Mouse (Mus musculus) adrenal gland, postnatal 10 days (tissue): ENCODE measurements around the gene Sprr2b. TPM values are rescaled to one million over a fixed set of nuclear protein-coding genes. Genes with fewer than 3 reads are reported as not detected.
"Not testable (repeated sequence)": the region's sequence is repeated elsewhere in the genome, so short reads cannot be mapped to it uniquely, and the experiment has no call there.

Experiments
- DNase-seq: peaks from one replicate; pipeline ENCODE4 v3.0.0; 2021; ENCODE audit warnings: mixed read lengths
- long read RNA-seq, 2 experiments: library from polyadenylated mRNA; stranded (forward); transcript quantifications; one replicate each; pipeline ENCODE4 v2.0.0; 2021
- total RNA-seq, 2 experiments: library from RNA; stranded (reverse); gene quantifications; 2 replicates each; pipeline ENCODE4 v1.2.3; 2021

Sprr2b gene
- not detected for total RNA-seq
- long read RNA-seq, experiment 1 = 0 reads
- long read RNA-seq, experiment 2 = 0 reads

DNA sequence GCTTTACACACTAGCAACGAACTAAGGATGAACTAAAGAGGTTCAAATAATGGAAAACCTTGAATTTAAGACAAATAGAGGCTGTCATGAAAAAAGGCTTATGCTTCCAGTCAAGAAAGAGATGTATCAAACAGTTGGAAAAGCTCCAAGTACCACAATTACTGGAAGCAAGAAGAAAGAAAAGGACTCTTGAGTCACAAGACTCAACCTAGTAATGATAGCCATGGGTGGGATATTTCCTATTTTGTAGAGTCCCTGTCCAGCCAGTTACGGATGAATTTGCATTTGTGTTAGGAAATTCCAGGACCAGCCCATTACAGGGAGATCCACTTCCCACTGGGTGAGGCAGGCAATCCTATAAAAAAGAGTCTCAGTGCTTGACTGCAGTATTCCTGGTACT is at the start of gene Sprr2b:
Gene Sprr2b, plus strand, starts transcription at position 301 of the 400 bp plus-strand sequence.
- DNase-seq = no peak

DNA sequence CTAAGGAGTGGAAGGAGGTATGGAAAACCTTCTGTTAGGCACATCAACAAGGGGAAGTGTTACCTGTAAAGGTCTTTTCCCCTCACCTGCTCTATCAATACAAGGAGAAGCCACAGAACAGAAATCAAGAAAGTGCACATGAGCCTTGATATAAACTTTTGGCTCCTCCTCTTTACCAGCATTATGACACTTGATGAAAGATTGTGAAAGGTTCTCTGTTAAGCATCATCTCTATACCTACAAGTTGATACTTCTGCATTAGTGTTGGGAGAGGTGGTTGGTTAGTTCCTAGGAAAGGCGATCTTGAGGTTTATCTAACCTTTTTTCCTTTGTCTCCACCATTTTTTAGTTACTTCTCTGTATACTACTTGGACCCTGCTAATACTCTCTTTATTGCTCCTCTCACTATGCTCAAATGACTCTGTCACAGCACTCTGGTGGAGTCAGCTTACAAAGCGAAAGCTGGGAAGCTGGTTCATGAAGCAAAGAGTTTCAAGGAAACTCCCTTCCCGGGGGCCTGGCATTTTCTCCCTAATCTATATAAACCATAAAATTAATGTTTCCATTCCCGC is 44.9 kb upstream of the Sprr2b start:
- not testable (repeated sequence) for DNase-seq

DNA sequence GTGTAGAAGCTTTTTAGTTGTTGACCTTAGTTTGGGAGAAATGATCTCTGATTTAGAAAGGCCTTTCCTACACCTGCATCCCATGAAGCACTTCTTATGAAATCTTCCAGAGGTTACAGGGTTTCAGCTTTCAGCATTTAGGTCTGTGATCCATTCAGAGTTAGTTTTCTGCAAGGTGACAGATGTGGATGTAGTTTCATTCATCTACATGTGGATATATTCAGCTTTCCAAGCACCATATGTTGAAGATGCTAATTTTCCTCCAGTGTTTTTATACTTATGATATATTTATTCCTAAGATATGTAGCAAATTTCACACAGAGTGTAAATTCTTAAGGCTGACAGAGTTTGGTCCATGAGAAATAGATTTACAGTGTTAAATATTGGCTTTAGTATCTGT is 42.9 kb upstream of the Sprr2b start:
- DNase-seq = not testable (repeated sequence)

DNA sequence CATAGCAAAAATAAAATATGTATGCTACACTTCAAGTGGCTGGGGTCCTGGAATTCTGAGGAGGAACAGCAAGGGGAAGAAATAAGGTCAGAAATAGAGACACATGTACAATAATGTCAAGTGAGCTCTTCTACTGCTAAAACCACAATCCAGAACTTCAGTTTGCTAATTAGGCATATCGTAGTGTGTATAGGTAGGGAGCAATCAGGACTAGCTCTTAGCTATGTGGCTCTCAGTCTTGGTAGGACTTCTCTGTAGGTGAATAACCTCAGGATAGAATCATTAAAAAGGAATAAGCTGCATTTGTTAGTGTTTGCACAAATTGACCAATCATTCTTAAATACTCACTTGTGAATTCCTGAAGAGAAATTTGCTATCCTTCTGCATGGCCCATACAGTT is 42.4 kb upstream of the Sprr2b start:
- DNase-seq = not testable (repeated sequence)

DNA sequence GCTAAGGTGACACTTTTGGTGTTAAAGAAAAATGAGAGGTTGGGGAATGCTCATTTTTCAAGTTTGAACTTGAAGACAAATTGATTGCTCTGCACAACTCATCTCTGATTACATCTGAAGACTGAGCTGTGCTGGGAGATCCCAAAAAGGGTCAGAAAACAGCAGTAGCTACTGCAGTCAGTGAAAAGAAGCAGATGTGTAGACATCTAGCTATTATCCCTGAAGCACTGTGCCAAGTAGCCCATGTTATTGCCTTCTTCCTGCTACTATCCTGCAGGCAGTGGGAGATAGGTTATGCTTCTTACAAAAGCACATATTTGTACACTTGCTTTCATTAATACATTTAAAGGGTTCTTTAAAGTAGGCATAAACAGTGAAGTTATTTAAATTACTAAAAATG is 36.8 kb upstream of the Sprr2b start:
- not testable (repeated sequence) for DNase-seq

DNA sequence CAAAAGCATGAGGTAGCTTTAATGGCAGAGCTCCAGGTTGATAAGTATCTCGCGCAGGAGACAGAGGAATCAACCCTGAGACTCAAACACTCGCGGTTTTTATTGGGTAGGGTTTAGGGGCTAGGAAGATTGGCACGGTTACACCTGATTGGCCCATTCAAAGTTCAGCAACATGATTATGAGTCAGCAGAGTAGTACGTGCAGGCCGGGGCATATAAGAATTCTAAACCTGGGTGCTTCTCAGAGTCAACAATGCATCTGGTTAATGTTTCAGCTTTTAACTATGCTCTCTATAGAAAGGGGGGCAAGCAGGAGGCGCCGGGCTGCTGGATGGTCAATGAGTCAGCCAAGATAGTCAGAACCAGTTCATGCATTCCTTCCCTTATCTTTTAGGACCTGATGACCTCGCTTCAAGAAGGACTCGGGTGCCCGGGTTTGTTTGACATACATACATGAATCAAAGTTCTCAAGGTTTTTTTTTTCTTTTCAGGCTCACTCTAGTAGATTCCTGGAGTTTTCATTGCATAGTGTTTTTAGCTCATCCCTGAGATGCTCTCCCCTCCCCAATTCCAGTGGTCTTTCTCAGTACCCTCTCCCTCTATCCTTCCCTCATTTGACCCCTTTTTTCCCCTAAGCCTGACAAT is 35.3 kb upstream of the Sprr2b start:
- DNase-seq = not testable (repeated sequence)

DNA sequence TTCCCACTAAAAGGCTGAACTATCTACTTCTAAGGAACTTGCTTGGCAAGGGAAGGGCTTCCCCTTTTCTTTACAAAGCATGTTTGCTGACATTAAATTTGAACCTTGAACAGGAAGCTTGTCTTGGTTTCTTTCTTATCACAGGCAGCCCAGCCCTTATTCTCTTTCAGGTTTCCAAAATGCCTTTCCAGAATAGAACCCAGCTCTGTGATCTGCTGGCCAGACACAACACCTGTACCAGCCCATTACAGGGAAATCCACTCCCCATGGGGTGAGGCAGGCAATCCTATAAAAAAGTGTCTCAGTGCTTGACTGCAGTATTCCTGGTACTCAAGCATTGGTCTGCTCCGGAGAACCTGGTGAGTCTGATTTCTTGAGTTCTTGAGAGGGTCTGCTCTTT is 31.3 kb upstream of the Sprr2b start, which contains the start of gene Sprr2a3:
Gene Sprr2a3, plus strand, starts transcription at position 317 of the 400 bp plus-strand sequence.
- not testable (repeated sequence) for DNase-seq

DNA sequence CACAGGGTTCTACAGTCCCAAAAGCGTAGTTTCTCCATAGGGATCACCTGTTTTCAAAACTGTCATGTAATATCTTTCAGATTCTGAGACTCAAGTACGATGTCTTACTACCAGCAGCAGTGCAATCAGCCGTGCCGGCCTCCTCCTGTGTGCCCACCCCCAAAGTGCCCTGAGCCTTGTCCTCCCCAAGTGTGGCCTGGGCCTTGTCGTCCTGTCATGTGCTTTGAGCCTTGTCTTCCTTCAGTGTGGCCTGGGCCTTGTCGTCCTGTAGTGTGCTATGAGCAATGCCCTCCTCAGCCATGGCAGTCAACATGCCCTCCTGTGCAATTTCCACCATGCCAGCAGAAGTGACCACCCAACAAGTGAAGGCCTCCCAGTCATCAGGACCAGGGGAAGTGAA is 27.9 kb upstream of the Sprr2b start:
- DNase-seq = not testable (repeated sequence)

DNA sequence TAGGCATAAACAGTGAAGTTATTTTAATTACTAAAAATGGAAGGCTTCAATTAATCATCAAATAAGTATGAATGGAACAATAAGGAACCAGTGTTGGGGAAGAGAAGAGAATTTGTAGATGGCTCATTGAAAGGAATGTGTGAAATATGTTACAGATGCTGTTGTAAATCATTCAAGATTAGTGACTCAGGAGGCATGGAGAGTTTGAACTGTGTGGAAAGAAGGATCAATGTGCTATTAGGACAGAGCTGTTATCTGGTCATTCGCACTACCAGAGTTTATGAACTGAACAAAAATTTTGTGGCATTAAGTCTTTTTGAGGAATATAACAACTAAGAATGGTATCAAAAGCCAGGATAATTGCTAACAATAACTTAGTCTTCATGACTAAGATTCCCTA is 9.0 kb upstream of the Sprr2b start:
- no peak for DNase-seq

DNA sequence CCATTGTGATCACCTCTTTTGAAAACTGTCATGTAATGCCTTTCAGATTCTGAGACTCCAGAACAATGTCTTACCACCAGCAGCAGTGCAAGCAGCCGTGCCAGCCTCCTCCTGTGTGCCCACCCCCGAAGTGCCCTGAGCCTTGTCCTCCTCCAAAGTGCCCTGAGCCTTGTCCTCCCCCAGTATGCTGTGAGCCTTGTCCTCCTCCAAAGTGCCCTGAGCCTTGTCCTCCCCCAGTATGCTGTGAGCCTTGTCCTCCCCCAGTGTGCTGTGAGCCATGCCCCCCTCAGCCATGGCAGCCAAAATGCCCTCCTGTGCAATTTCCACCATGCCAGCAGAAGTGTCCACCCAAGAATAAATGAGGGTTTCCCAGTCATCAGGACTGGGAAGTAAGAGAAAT is 964 bp downstream of the Sprr2b start:
- no peak for DNase-seq

DNA sequence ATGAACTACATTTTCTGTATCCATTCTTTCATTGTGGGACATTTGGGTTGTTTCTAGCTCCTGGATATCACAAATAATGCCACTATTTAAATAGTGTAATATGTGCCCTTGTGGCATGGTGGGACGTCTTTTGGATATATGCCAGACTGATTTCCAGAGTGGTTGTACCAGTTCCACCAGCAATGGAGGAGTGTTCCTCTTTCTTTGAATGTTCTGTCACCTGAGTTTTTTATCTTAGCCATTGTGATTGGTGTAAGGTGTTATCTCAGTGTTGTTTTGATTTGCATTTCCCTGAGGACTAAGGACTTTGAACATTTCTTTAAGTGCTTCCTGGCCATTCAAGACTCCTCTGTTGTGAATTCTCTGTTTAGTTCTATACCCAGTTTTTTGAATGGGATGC is 19.9 kb downstream of the Sprr2b start:
- DNase-seq = no peak

DNA sequence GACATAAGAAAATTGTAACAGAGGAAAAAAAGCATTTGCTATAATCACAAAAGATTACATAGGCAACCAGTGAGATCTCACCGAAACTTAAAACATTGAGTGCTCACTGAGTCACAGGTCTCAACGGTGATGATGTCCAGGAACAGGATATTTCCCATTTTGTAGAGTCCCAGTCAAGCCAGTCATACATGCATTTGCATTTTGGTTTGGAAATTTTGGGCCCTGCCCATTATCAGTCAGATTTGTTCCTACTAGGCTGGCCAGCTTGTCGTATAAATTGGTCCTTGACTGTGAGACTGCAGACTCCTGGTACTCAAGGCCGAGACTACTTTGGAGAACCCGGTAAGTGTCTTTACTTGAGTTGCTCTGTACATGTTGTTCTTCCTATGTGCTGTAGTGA is 22.4 kb downstream of the Sprr2b start, which contains the start of gene Sprr2d:
Gene Sprr2d, plus strand, starts transcription at position 301 of the 400 bp plus-strand sequence.
- no peak for DNase-seq

DNA sequence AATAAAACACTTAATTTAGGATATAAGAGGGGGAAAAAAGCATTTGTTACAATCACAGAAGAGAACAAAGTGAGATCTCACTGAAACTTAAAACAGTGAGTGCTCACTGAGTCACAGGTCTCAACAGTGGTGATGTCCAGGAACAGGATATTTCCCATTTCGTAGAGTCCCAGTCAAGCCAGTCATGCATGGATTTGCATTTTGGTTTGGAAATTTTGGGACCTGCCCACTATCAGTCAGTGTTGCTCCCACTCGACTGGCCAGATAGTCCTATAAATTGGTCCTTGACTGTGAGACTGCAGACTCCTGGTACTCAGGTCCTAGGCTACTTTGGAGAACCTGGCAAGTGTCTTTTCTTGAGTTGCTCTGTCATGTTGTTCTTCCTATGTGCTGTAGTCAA is 35.4 kb downstream of the Sprr2b start, which contains the start of gene Sprr2e:
Gene Sprr2e, plus strand, starts transcription at position 301 of the 400 bp plus-strand sequence.
- no peak for DNase-seq

DNA sequence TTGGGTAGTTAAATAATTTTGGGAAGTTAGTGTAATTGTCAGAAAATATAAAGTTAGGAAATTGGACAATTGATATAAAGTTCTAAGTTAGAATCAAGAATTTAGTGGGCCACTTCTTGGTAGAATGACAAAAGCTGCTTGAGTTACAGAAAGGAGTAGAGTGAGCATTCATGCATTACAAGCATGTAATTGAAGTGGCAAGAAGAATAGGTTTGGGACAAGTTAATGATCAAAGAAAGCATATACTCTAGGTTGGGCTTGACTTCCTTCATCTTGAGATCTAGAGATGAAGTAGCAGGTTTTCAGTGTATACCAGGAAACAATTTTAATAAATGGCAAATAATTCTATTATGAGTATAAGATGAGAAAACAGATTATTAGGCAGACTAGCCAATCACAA is 45.2 kb downstream of the Sprr2b start:
- DNase-seq = no peak

DNA sequence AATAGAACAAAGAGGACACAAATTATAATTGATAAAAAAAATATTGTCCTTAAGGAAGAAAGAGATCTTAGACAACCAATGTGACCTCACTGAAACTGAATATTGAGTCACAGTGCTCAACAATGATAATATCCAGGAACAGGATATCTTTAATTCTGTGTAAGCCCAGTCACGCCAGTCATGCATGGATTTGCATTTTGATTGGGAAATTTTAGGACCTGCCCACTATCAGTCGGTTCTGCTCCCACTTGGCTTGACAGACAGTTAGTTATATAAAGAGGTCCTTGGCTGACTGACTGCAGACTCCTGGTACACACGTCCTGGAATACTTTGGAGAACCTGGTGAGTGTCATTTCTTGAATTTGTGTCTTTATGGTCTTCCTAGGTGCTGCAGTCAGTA is 48.5 kb downstream of the Sprr2b start, which contains the start of gene Sprr2f:
Gene Sprr2f, plus strand, starts transcription at position 301 of the 400 bp plus-strand sequence.
- DNase-seq = no peak

Other genes with a start within 250 kb of the Sprr2b start
- gene Lor, start 233.5 kb upstream of the Sprr2b start, total RNA-seq = not detected
- gene Prr9, start 192.7 kb upstream of the Sprr2b start, total RNA-seq = not detected
- gene Lelp1, start 173.9 kb upstream of the Sprr2b start, total RNA-seq = not detected
- gene Sprr2a1, start 100.8 kb upstream of the Sprr2b start, total RNA-seq = not detected
- gene Sprr2a2, start 100.7 kb upstream of the Sprr2b start, total RNA-seq = not detected
- not detected for gene Sprr2a3, start 31.2 kb upstream of the Sprr2b start, total RNA-seq
- not detected for gene Sprr2d, start 22.5 kb downstream of the Sprr2b start, total RNA-seq
- gene Sprr2e, start 35.5 kb downstream of the Sprr2b start, total RNA-seq = not detected
- not detected for gene Sprr2f, start 48.6 kb downstream of the Sprr2b start, total RNA-seq
- not detected for gene Sprr2h, start 69.1 kb downstream of the Sprr2b start, total RNA-seq
- not detected for gene Sprr2i, start 91.4 kb downstream of the Sprr2b start, total RNA-seq
- not detected for gene Sprr2j-ps, start 101.5 kb downstream of the Sprr2b start, total RNA-seq
- gene Gm9774, start 112.8 kb downstream of the Sprr2b start, total RNA-seq = 10 to 100 TPM in 1 of 2 experiments, 1 to 10 TPM in 1; 8.2 to 10.7 TPM
- not detected for gene Sprr2k, start 116.0 kb downstream of the Sprr2b start, total RNA-seq
- gene Sprr1b, start 122.2 kb downstream of the Sprr2b start, total RNA-seq = not detected
- not detected for gene Sprr3, start 142.1 kb downstream of the Sprr2b start, total RNA-seq
- not detected for gene Sprr1a, start 169.3 kb downstream of the Sprr2b start, total RNA-seq
- gene Sprr4, start 183.9 kb downstream of the Sprr2b start, total RNA-seq = not detected
- gene 2310046K23Rik, start 217.9 kb downstream of the Sprr2b start, total RNA-seq = not detected